Mouse (Mus musculus) thymus, postnatal 0 days (tissue): Measurements from ENCODE around the gene Zfp354a. TPM values are rescaled to one million over a fixed set of nuclear protein-coding genes. Genes with fewer than 3 reads are reported as not detected.

Source experiments
- polyA plus RNA-seq: library from polyadenylated mRNA; unstranded; fragments of >200 nt; fragmentation: Nextera tagmentation; extraction: Ambion mirVana; gene quantifications from 2 replicates; pipeline ENCODE4 v1.2.1, GENCODE M21; 2015

Gene Zfp354a
- polyA plus RNA-seq, 1 experiment from 2014 or later: 0.74 TPM

Other genes starting within 250 kb of the Zfp354a start
- 7.7 and 7.9 TPM in 2 replicates for gene Zfp354c, start 231.5 kb upstream of the Zfp354a start, polyA plus RNA-seq
- gene Zfp879, start 217.7 kb upstream of the Zfp354a start, polyA plus RNA-seq: 0.29 and 0.49 TPM in 2 replicates
- gene Grm6, start 208.6 kb upstream of the Zfp354a start, polyA plus RNA-seq: 0.17 and 0.36 TPM in 2 replicates
- 0.35 and 0.53 TPM in 2 replicates for gene Zfp454, start 171.6 kb upstream of the Zfp354a start, polyA plus RNA-seq
- gene Zfp2, start 143.1 kb upstream of the Zfp354a start, polyA plus RNA-seq: 3.7 and 4.6 TPM in 2 replicates
- 0.27 and 0.33 TPM in 2 replicates for gene Zfp354b, start 127.6 kb upstream of the Zfp354a start, polyA plus RNA-seq
- not detected in 2 replicates for gene 4933414I15Rik, start 115.5 kb upstream of the Zfp354a start, polyA plus RNA-seq
- gene Prop1, start 105.5 kb upstream of the Zfp354a start, polyA plus RNA-seq: not detected in 2 replicates
- gene Olfr1378, start 92.7 kb upstream of the Zfp354a start, polyA plus RNA-seq: not detected in 2 replicates
- gene Olfr1377, start 77.3 kb upstream of the Zfp354a start, polyA plus RNA-seq: not detected in 2 replicates
- gene Olfr51, start 55.7 kb upstream of the Zfp354a start, polyA plus RNA-seq: not detected in 2 replicates
- 0.03 TPM in 1 of 2 replicates, not detected in the other for gene Olfr54, start 45.0 kb upstream of the Zfp354a start, polyA plus RNA-seq
- gene Olfr1375, start 11.1 kb upstream of the Zfp354a start, polyA plus RNA-seq: not detected in 2 replicates
- not detected in 2 replicates for gene Gm12569, start 161.2 kb downstream of the Zfp354a start, polyA plus RNA-seq
- gene Clk4, start 202.5 kb downstream of the Zfp354a start, polyA plus RNA-seq: 127 and 131 TPM in 2 replicates
- gene BC049762, start 203.8 kb downstream of the Zfp354a start, polyA plus RNA-seq: 0.25 and 0.46 TPM in 2 replicates
- 0.27 and 0.36 TPM in 2 replicates for gene Col23a1, start 230.7 kb downstream of the Zfp354a start, polyA plus RNA-seq